Mouse (Mus musculus) kidney, embryonic 16.5 days (tissue): ENCODE data around the gene Rusc2. TPM values are rescaled to one million over a fixed set of nuclear protein-coding genes. Genes with fewer than 3 reads are reported as not detected.

Experiments used
- ATAC-seq: fragments of 200-750 bp; cut with Nextera tagmentation; 2 replicates; pipeline ENCODE4 v1.8.0; 2017; ENCODE audit warnings: moderate TSS enrichment; ENCODE audit not compliant: low FRiP score, low TSS enrichment
- H3K27ac ChIP-seq: fragments of 300-500 bp; sonication (generic); 2 replicates; pipeline ENCODE4 v1.5.1; 2014; ENCODE audit warnings: low read length
- H3K27me3 ChIP-seq: fragments of 300-500 bp; sonication (generic); 2 replicates; pipeline ENCODE4 v1.6.1; 2014; ENCODE audit warnings: low read length, control low read depth, mixed read lengths; ENCODE audit not compliant: insufficient read depth
- H3K36me3 ChIP-seq: fragments of 300-500 bp; sonication (generic); 2 replicates; pipeline ENCODE4 v1.6.1; 2014; ENCODE audit warnings: low read length, control low read depth, mixed read lengths; ENCODE audit not compliant: insufficient read depth
- H3K4me1 ChIP-seq: fragments of 300-500 bp; sonication (generic); 2 replicates; pipeline ENCODE4 v1.6.1; 2014; ENCODE audit warnings: low read length, control low read depth, mixed read lengths; ENCODE audit not compliant: insufficient read depth
- H3K4me2 ChIP-seq: fragments of 300-500 bp; sonication (generic); replicated peaks from 2 replicates; pipeline ENCODE4 v1.6.1; 2014; ENCODE audit warnings: low read depth, low read length
- H3K4me3 ChIP-seq: fragments of 300-500 bp; sonication (generic); 2 replicates; pipeline ENCODE4 v1.5.1; 2014; ENCODE audit warnings: mild to moderate bottlenecking, low read length
- H3K9ac ChIP-seq: fragments of 300-500 bp; sonication (generic); replicated peaks from 2 replicates; pipeline ENCODE4 v1.6.1; 2014; ENCODE audit warnings: low read length
- H3K9me3 ChIP-seq: fragments of 300-500 bp; sonication (generic); 2 replicates; pipeline ENCODE4 v1.6.1; 2016; ENCODE audit warnings: low read length, control low read depth
- WGBS: fragments of 180-500 bp; shearing (Covaris S2); extraction: QIAGEN DNeasy Blood & Tissue Kit; methylation state at CpG from one replicate; pipeline ENCODE4 v1.1.7; 2014; 5-methylcytosine and 5-hydroxymethylcytosine counted together
- polyA plus RNA-seq: library from polyadenylated mRNA; unstranded; fragments of >200 nt; fragmentation: Nextera tagmentation; extraction: Ambion mirVana; gene quantifications from 2 replicates; pipeline ENCODE4 v1.2.1, GENCODE M21; 2015

Gene Rusc2
- polyA plus RNA-seq, 1 experiment from 2014 or later, result 10.3 TPM

DNA sequence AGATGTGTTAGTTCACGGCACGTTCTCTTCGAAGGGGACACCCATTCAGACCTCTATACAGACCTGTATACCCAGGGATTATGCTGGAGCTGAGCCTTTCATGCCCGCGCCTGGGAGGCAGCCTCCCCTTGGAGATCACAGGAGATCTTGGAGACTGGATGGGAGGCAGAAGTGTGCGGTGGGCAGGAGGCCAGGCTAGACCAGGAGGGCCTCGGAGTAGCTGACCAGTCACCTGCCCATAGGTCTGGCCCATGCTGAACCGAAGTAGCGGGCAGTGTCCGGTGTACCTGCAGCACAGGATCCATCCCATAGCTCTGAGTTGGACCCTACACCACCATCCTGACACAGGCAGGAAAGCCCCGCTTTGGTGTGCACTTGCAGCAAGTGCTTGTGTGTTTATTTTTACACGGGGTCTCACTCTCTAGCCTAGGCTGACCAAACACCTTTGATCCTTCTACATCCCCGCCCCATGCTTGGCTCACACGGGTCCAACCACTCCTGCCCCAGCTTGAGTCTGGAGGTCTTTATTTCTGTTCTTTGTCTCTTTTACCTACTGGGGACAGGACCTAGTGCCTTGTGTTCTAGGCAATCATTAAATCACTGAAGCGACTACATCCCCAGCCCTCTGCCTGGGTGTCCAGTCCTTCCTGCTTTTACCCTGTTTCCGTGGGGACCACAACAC lies 46.5 kb downstream of the Rusc2 start:
- Histone ChIP-seq H3K4me2 (peak overlapping the region; percentile 40), H3K27me3 (peaks cover 22% of the 10 kb centered on the region), H3K4me1 (peaks cover 16% of the 10 kb centered on the region), H3K9me3 (no peaks in the 10 kb centered on the region), H3K9ac (peak overlapping the region; percentile 50; the same call in 1 of the 2 replicates), H3K4me3 (no peak overlapping the region; the same call in 1 of the 2 replicates), H3K36me3 (peaks cover 34% of the 10 kb centered on the region), H3K27ac (no peak overlapping the region)
- ATAC-seq, result peak; percentile 42
- 33% methylated on average over 16 of the region's 16 CpGs for WGBS

DNA sequence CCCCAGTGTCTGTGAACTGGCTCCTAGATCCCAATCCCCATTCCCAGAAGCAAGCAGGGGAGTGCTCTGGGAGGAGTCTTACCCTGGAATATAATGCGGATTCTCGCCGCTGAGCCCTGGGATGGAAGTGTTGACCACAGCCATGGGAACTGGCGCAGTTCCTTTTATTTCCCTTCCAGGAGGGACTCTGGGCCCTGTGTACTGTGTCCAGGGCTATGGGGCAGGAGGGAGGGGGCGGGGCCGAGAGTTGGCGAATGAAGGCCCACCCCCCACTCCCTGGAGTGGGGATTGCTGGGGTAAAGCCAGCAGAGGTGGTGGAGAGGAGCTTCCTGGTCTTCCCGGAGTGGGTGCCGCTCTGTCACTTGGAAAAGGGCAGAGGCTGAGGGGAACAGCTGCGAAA lies 47.2 kb downstream of the Rusc2 start, which contains the start of gene Fam166b:
TSS of gene Fam166b (minus strand) at position 189 of the 400 bp plus-strand sequence.
- peak; percentile 50 for ATAC-seq

DNA sequence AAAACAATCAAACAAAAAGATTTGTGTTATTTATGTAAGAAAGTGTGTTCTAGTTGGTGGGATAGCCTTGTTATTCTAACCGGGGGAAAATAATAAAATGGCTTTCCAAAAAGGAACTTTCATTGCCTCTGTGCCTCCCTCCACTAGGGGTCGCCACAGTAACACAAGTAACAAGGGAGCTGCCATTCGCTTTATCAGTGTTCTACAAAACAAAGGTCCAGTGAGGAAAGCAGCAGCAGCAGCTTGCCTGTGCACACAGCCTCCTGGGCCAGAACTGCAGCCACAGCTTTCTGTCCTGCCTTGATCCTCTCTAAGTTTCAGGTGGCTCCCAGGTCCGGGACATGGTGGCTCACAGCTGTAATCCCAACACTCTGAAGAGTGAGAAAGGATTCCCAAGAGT lies 49.9 kb downstream of the Rusc2 start:
- 6% methylated on average over 4 of the region's 4 CpGs for WGBS
- H3K27ac ChIP-seq, result 0 out of 2 replicates have a peak overlapping the region, but pooled peaks have one; percentile 50
- ATAC-seq, result peak; percentile 43; the same call in 1 of the 2 replicates
- H3K27me3 ChIP-seq, result peaks cover 9% of the 10 kb centered on the region
- H3K4me1 ChIP-seq, result peaks cover 11% of the 10 kb centered on the region
- peak overlapping the region; percentile 55; the same call in 1 of the 2 replicates for H3K9ac ChIP-seq
- H3K36me3 ChIP-seq, result 0 out of 2 replicates have a peak, but pooled peaks cover 2% of the 10 kb centered on the region
- no peak overlapping the region for H3K4me3 ChIP-seq
- H3K9me3 ChIP-seq, result no peaks in the 10 kb centered on the region
- 0 out of 2 replicates have a peak overlapping the region, but pooled peaks have one; percentile 15 for H3K4me2 ChIP-seq

More for the DNA sequence above, 47.2 kb downstream of the Rusc2 start, which contains the start of gene Fam166b:
- 7% methylated on average over 10 of the region's 10 CpGs for WGBS
- Histone ChIP-seq H3K4me1 (peaks cover 16% of the 10 kb centered on the region), H3K9ac (peak within 1 kb of the TSS; percentile 50), H3K4me3 (peak within 1 kb of the TSS; percentile 16), H3K9me3 (no peaks in the 10 kb centered on the region), H3K36me3 (peaks cover 28% of the 10 kb centered on the region), H3K27me3 (peaks cover 22% of the 10 kb centered on the region), H3K4me2 (peak within 1 kb of the TSS; percentile 40), H3K27ac (peak within 1 kb of the TSS; percentile 2; the same call in 1 of the 2 replicates)

DNA sequence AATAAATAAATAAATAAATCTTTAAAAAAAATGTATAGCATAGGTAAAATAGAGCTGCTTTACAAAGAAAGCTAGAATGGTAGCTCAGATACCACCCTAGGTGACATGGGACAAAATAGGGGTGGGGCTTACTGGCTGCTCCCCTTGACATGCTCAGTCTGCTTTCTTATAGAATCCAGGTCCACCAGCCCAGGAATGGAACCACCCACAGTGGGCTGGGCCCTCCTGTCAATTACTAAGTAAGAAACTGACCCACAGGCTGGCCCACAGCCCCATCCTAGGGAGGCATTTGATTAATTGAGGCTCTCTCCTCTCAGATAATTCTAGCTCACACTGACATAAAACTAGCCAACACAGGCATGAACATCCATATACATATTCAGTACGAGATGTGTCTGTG lies 51.1 kb downstream of the Rusc2 start:
- H3K9ac ChIP-seq, result no peak overlapping the region
- H3K4me2 ChIP-seq, result no peak overlapping the region
- H3K4me3 ChIP-seq, result no peak overlapping the region
- ATAC-seq, result no peak
- 79% methylated on average over 1 of the region's 1 CpGs for WGBS
- H3K27ac ChIP-seq, result no peak overlapping the region
- no peaks in the 10 kb centered on the region for H3K27me3 ChIP-seq
- peaks cover 11% of the 10 kb centered on the region for H3K4me1 ChIP-seq
- no peaks in the 10 kb centered on the region for H3K9me3 ChIP-seq
- H3K36me3 ChIP-seq, result no peaks in the 10 kb centered on the region

DNA sequence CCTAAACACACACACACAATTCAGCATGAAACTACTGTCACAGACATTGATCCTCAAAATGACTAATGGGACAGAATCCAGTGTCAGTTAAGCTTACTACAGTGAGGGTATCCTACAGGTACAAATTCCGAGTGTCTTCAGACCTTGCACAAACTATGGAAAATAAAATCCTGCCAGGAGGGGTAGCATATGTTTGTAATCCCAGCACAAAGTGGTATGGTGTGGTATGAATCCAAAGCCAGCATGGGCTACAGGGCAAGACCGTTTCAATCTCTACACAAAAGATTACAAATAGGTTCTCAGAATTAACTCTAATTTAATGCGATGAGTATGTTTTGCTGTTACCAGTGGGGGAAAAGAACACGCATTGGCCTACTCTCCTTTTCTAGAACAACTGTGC lies 59.9 kb downstream of the Rusc2 start, which contains the start of gene Tesk1:
TSS of gene Tesk1 (plus strand) at position 301 of the 400 bp plus-strand sequence.
- H3K27me3 ChIP-seq, result no peaks in the 10 kb centered on the region
- H3K4me2 ChIP-seq, result peak within 1 kb of the TSS; percentile 96
- H3K27ac ChIP-seq, result peak within 1 kb of the TSS; percentile 98
- peak within 1 kb of the TSS; percentile 98 for H3K9ac ChIP-seq
- H3K9me3 ChIP-seq, result no peaks in the 10 kb centered on the region
- no peak for ATAC-seq
- 27% methylated on average over 4 of the region's 4 CpGs for WGBS
- peak within 1 kb of the TSS; percentile 86 for H3K4me3 ChIP-seq
- H3K4me1 ChIP-seq, result peaks cover 12% of the 10 kb centered on the region
- H3K36me3 ChIP-seq, result peaks cover 17% of the 10 kb centered on the region

DNA sequence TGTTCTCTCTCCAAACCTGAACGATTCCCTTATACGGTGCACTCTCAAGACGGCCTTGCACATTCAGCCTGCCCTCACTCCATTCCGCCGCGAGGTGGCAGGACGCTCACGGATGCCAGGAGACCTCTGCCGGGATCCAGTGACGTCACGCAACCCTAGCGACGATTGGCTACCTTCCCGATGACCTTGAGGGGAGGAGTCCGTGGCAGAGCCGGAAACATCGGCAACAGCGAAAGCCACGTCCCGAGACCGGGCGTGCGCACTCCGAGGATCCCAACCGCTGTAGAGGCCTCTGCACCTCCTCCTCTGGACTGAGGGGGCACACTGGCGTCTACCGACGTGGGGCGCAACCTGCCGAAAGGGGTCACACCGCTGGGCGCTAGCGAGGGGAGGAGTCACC lies 60.3 kb downstream of the Rusc2 start:
- peak; percentile 93 for ATAC-seq
- peaks cover 12% of the 10 kb centered on the region for H3K4me1 ChIP-seq

DNA sequence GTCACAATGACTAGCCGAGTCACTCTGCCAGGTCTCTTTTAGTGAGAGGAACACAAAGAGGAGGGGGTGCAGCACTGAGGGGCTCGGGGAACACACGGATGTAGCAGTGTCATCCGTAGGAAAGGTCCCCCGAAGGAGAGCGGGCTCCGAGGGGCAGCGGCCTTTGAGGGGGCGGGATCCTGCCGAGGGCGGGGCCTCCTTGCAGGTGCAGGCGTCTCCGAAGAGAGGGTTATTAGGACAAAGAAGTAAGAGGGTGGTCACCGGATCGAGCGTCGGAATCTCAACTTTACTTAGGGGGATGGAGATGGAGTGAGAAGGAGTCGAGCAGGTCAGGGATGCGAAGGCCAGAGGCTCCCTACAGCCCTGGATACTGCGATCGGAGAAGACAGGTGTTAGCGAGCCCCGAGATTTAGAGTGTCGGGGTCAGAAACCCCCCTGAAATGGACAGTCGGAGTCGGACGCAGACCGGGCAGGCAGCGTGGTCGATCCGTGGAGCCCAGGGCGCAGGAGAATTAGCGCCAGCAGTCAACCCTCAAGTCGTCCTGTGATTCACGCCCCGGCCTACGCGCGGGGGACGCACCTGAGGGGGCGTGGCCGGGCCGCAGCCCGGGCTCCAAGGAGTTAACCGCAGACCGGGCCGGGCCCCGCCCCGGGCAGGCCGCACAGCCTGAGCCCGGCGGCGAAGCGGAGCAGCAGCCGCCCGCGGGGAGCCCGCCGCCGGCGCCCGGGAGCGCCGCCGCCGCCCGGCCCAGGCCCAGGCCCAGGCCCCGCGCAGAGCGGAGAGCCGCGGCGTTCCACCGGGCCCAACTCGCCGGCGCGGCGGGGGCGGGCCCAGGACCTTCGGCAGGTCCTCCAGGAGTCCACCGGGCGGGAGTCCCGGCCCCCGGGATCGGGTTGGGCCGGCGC lies 60.9 kb downstream of the Rusc2 start:
- Histone ChIP-seq H3K4me2 (peak overlapping the region; percentile 96), H3K4me3 (peak overlapping the region; percentile 86), H3K4me1 (peaks cover 12% of the 10 kb centered on the region), H3K27ac (peak overlapping the region; percentile 98), H3K9me3 (no peaks in the 10 kb centered on the region), H3K36me3 (peaks cover 28% of the 10 kb centered on the region), H3K9ac (peak overlapping the region; percentile 98), H3K27me3 (no peaks in the 10 kb centered on the region)
- peak; percentile 75 for ATAC-seq
- 0% methylated on average over 67 of the region's 88 CpGs for WGBS

More for the DNA sequence above, 60.3 kb downstream of the Rusc2 start:
- under 1% methylated on average over 33 of the region's 33 CpGs for WGBS
- H3K27ac ChIP-seq, result peak overlapping the region; percentile 98
- H3K4me3 ChIP-seq, result peak overlapping the region; percentile 86
- no peaks in the 10 kb centered on the region for H3K9me3 ChIP-seq
- H3K4me2 ChIP-seq, result peak overlapping the region; percentile 96
- H3K9ac ChIP-seq, result peak overlapping the region; percentile 98
- no peaks in the 10 kb centered on the region for H3K27me3 ChIP-seq
- peaks cover 21% of the 10 kb centered on the region for H3K36me3 ChIP-seq

DNA sequence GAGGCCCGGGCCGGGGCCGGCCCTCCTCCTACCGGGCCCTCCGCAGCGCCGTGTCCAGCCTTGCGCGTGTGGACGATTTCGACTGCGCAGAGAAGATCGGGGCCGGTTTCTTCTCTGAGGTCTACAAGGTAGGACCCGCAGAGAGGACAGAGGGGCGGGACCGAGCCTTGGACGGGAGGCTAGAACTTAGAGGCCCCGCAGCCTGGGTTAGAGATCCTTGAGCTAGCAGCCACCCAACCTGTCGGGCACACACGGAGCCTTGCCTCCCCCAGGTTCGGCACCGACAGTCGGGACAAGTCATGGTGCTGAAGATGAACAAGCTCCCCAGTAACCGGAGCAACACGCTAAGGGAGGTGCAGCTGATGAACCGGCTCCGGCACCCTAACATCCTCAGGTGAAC lies 61.7 kb downstream of the Rusc2 start:
- peaks cover 12% of the 10 kb centered on the region for H3K4me1 ChIP-seq
- H3K4me2 ChIP-seq, result peak overlapping the region; percentile 96
- peak overlapping the region; percentile 98 for H3K9ac ChIP-seq
- H3K27me3 ChIP-seq, result no peaks in the 10 kb centered on the region
- H3K27ac ChIP-seq, result peak overlapping the region; percentile 98
- peak overlapping the region; percentile 86 for H3K4me3 ChIP-seq
- peaks cover 36% of the 10 kb centered on the region for H3K36me3 ChIP-seq
- peak; percentile 17; the same call in 1 of the 2 replicates for ATAC-seq
- no peaks in the 10 kb centered on the region for H3K9me3 ChIP-seq
- 1% methylated on average over 28 of the region's 28 CpGs for WGBS

DNA sequence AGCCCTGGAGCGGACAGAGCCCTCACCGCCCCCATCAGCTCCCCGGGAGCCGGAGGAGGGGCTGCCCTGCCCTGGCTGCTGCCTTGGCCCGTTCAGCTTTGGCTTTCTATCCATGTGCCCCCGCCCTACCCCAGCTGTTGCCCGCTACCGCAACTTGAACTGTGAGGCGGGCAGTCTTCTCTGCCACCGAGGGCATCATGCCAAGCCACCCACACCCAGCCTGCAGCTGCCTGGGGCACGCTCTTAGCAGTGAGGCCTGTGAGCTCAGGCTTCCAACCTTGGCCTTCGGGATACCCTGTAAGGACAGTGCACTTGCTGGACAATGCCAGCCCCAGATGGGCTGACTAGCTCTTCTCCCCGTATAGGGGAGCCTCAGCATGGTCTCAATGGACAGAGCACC lies 65.5 kb downstream of the Rusc2 start:
- peaks cover 37% of the 10 kb centered on the region for H3K36me3 ChIP-seq
- ATAC-seq, result no peak
- H3K9ac ChIP-seq, result no peak overlapping the region
- H3K27me3 ChIP-seq, result no peaks in the 10 kb centered on the region
- H3K9me3 ChIP-seq, result no peaks in the 10 kb centered on the region
- peaks cover 12% of the 10 kb centered on the region for H3K4me1 ChIP-seq
- H3K4me3 ChIP-seq, result no peak overlapping the region
- no peak overlapping the region for H3K4me2 ChIP-seq
- WGBS, result 89% methylated on average over 13 of the region's 13 CpGs
- H3K27ac ChIP-seq, result no peak overlapping the region
